Mouse (Mus musculus) heart, embryonic 16.5 days (tissue): Measurements from ENCODE around the gene Zan. TPM values are rescaled to one million over a fixed set of nuclear protein-coding genes. Genes with fewer than 3 reads are reported as not detected.
"Not testable (repeated sequence)": the region's sequence is repeated elsewhere in the genome, so short reads cannot be mapped to it uniquely, and the experiment has no call there.

Source experiments
- ATAC-seq: fragments of 200-750 bp; cut with Nextera tagmentation; replicated peaks from 2 replicates; pipeline ENCODE4 v1.8.0; 2017; ENCODE audit warnings: moderate number of reproducible peaks; ENCODE audit not compliant: insufficient read depth, low FRiP score; ENCODE audit errors: extremely low read depth
- H3K27ac ChIP-seq: fragments of 300-500 bp; sonication (generic); 2 replicates; pipeline ENCODE4 v1.5.1; 2014; ENCODE audit warnings: mild to moderate bottlenecking, low read length, control low read depth, moderate library complexity
- H3K27me3 ChIP-seq: fragments of 300-500 bp; sonication (generic); 2 replicates; pipeline ENCODE4 v1.6.1; 2014; ENCODE audit warnings: low read length, mixed read lengths; ENCODE audit not compliant: control insufficient read depth, insufficient read depth
- H3K36me3 ChIP-seq: fragments of 300-500 bp; sonication (generic); 2 replicates; pipeline ENCODE4 v1.6.1; 2014; ENCODE audit not compliant: control insufficient read depth, insufficient read depth
- H3K4me1 ChIP-seq: fragments of 300-500 bp; sonication (generic); 2 replicates; pipeline ENCODE4 v1.6.1; 2014; ENCODE audit warnings: low read length, mixed read lengths; ENCODE audit not compliant: control insufficient read depth, insufficient read depth
- H3K4me2 ChIP-seq: fragments of 300-500 bp; sonication (generic); 2 replicates; pipeline ENCODE4 v1.6.1; 2014; ENCODE audit warnings: low read depth, mild to moderate bottlenecking, control low read depth, low read length
- H3K4me3 ChIP-seq: fragments of 300-500 bp; sonication (generic); 2 replicates; pipeline ENCODE4 v1.5.1; 2014; ENCODE audit warnings: mild to moderate bottlenecking, control low read depth, low read length
- H3K9ac ChIP-seq: fragments of 300-500 bp; sonication (generic); 2 replicates; pipeline ENCODE4 v1.6.1; 2014; ENCODE audit warnings: low read length, control low read depth
- H3K9me3 ChIP-seq: fragments of 300-500 bp; sonication (generic); replicated peaks from 2 replicates; pipeline ENCODE4 v1.6.1; 2016; ENCODE audit warnings: low read length; ENCODE audit not compliant: control insufficient read depth
- WGBS: fragments of 180-500 bp; shearing (Covaris S2); extraction: QIAGEN DNeasy Blood & Tissue Kit; methylation state at CpG from one replicate; pipeline ENCODE4 v1.1.7; 2014; 5-methylcytosine and 5-hydroxymethylcytosine counted together
- polyA plus RNA-seq: library from polyadenylated mRNA; unstranded; fragments of >200 nt; fragmentation: Nextera tagmentation; extraction: Ambion mirVana; gene quantifications from 2 replicates; pipeline ENCODE4 v1.2.1, GENCODE M21; 2015

The Zan gene
- polyA plus RNA-seq, 1 experiment from 2014 or later, result 0.09 TPM

DNA sequence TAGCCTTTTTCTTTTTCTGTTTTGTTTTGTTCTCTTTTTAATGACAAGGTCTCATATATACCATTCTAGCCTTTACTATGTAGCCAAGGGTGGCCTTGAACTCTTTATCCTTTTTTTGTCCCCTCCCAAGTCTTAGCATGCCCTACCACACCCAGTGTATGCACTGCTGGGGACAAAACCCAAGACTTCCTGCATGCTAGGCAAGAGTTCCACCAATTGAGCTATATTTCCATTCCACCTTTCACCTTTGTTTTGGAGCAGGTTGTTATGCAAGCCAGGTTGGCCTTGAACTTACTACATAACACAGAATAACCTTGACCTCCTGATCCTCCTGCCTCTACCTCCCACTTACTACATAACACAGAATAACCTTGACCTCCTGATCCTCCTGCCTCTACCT, 31.3 kb downstream of the Zan start:
- Histone ChIP-seq H3K4me2 (no peak overlapping the region), H3K27ac (no peak overlapping the region), H3K36me3 (no peaks in the 10 kb centered on the region), H3K4me3 (no peak overlapping the region), H3K4me1 (no peaks in the 10 kb centered on the region), H3K27me3 (no peaks in the 10 kb centered on the region), H3K9ac (no peak overlapping the region), H3K9me3 (no peaks in the 10 kb centered on the region)
- no peak for ATAC-seq

DNA sequence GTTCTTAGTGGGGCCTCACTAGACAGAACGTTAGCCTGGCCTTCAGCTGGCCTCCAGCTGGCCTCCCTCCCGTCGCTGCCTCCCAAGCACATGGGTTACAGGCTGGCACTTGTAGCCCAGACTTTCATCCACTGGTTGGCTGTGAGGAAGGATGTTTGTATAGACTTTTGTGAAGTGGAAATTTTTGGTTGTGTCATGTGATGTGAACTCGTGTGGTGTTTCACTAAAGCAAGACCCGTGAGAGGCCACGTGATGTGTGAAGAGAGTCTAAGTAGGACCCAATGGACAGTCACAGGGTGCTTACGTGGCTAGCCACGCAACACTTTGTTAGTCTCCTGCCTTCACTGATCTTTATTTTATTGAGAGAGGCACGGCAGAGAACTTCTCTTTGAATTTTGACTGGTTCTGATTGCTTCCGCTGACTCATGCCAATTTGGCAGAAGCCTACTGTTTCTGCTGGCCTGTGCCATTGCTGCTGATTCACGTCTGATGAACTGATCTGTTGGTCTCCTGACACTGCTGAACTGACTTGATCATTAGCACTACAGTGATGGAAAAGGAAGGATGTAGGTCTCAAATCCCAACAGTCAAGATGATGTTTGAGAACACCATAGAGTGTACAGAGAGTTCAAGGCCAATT, 36.5 kb downstream of the Zan start:
- no peaks in the 10 kb centered on the region for H3K36me3 ChIP-seq
- WGBS, result 69% methylated on average over 11 of the region's 11 CpGs
- no peaks in the 10 kb centered on the region for H3K27me3 ChIP-seq
- H3K4me1 ChIP-seq, result no peaks in the 10 kb centered on the region
- no peak overlapping the region for H3K4me3 ChIP-seq
- H3K4me2 ChIP-seq, result no peak overlapping the region
- no peaks in the 10 kb centered on the region for H3K9me3 ChIP-seq
- no peak overlapping the region for H3K9ac ChIP-seq
- no peak for ATAC-seq
- H3K27ac ChIP-seq, result no peak overlapping the region

DNA sequence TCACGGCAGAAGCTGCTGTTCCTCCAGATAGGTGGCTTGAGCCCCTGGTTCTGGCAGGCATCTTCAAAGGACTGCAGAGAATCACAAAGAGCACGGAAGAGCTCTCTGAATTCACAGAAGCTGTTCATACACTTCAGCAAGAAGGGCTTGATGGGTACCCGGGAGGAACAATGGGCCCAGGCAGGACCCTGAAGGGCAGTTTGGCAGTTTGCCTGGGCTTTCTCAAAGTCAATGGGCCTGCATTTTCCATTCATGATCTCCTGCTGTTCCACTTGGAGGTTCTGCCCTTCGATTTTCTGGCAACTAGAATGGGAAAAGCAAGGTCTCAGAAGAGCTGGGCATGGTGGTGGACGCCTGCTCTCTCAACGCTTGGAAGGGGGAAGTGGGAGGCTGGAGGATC, 43.0 kb downstream of the Zan start:
- Histone ChIP-seq H3K9ac (no peak overlapping the region), H3K36me3 (no peaks in the 10 kb centered on the region), H3K27me3 (no peaks in the 10 kb centered on the region), H3K4me1 (no peaks in the 10 kb centered on the region), H3K27ac (no peak overlapping the region), H3K4me2 (no peak overlapping the region), H3K9me3 (no peaks in the 10 kb centered on the region), H3K4me3 (no peak overlapping the region)
- WGBS, result 46% methylated on average over 6 of the region's 6 CpGs
- ATAC-seq, result no peak

DNA sequence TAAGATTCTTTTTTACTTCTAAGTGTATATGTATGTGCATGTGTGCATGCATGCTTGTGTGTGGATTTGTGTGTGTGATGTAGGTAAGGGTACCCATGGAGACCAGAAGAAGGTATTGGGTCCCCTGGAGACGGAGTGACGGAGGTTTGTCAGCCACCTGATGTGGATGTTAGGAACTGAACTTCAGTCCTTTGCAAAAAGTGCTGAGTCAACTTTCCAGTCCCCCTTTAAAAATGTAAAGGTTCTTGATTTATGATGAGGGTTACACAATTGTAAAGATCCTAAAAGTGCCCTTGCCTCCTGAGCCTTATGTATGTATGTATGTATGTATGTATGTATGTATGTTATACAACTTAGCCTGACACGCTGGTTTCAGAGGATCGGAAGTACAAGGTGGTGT, 46.5 kb downstream of the Zan start:
- H3K9me3 ChIP-seq, H3K9ac ChIP-seq, H3K4me1 ChIP-seq, ATAC-seq, H3K27me3 ChIP-seq, H3K4me2 ChIP-seq, H3K27ac ChIP-seq, H3K36me3 ChIP-seq, H3K4me3 ChIP-seq: not testable (repeated sequence)
- 75% methylated on average over 4 of the region's 4 CpGs for WGBS

DNA sequence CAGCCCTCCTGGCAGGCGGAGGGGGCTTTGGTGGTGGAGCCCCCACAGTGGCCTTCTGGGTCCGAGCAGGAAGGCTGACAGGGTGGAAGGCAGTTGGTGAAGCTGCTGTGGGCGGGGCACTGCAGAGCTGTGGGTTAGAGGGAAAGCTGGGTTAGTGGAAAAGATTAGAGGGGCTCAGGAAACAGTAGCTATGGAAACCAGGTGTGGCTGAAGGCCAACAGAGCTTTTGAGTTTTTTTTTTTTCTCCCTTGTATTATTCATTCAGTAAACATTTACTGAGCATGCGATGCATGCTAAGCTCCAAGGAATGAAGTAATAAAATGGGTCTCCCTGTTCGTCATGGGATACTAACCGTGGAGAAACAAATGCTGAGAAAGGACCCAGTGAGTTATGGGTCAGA, 51.2 kb downstream of the Zan start:
- WGBS, result 57% methylated on average over 6 of the region's 6 CpGs
- no peak for ATAC-seq

DNA sequence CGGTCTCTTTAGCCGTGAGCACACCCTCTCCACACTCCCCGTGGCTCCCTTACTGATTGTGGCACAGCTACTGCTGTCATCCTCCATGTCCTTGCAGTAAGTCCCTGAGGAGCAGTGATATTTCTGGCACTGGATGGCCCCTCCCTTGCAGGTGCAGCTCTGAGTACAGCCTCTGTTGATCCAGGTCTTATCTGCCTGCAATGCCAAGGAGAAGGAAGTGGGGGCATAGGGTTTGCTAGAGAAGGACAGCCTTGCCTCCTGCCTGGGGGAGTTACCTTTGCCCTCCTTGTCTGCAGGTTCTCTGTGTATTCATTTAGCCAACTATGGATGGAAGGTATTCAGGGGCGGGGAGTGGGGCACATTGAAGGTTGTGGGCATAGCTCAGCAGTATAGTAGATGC, 57.0 kb downstream of the Zan start:
- H3K27ac ChIP-seq, result no peak overlapping the region
- no peaks in the 10 kb centered on the region for H3K36me3 ChIP-seq
- no peaks in the 10 kb centered on the region for H3K9me3 ChIP-seq
- no peak for ATAC-seq
- H3K9ac ChIP-seq, result no peak overlapping the region
- no peaks in the 10 kb centered on the region for H3K27me3 ChIP-seq
- no peak overlapping the region for H3K4me2 ChIP-seq
- 56% methylated on average over 4 of the region's 4 CpGs for WGBS
- H3K4me3 ChIP-seq, result no peak overlapping the region
- no peaks in the 10 kb centered on the region for H3K4me1 ChIP-seq

More for the DNA sequence above, 51.2 kb downstream of the Zan start:
- no peak overlapping the region for H3K4me2 ChIP-seq
- no peaks in the 10 kb centered on the region for H3K9me3 ChIP-seq
- H3K9ac ChIP-seq, result no peak overlapping the region
- H3K36me3 ChIP-seq, result no peaks in the 10 kb centered on the region
- no peaks in the 10 kb centered on the region for H3K4me1 ChIP-seq
- H3K27me3 ChIP-seq, result no peaks in the 10 kb centered on the region
- no peak overlapping the region for H3K4me3 ChIP-seq
- H3K27ac ChIP-seq, result no peak overlapping the region

DNA sequence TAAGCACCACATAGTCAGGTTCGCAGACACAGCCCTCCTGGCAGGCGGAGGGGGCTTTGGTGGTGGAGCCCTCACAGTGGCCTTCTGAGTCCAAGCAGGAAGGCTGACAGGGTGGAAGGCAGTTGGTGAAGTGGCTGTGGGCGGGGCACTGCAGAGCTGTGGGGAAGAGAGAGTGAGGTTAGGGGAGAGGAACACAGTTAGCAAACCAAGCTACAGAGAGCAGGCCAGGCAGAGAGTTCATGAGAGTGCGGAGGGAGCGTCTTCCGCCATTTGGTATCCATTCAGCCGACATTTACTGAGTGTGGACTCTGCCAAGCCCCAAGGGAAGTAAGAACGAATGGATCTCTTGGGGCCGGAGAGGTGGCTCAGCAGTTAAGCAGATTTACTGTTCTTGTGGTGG, 57.8 kb downstream of the Zan start:
- H3K9me3 ChIP-seq, result no peaks in the 10 kb centered on the region
- H3K36me3 ChIP-seq, result no peaks in the 10 kb centered on the region
- H3K9ac ChIP-seq, result no peak overlapping the region
- no peak for ATAC-seq
- no peak overlapping the region for H3K27ac ChIP-seq
- no peaks in the 10 kb centered on the region for H3K4me1 ChIP-seq
- no peak overlapping the region for H3K4me2 ChIP-seq
- no peaks in the 10 kb centered on the region for H3K27me3 ChIP-seq
- 62% methylated on average over 9 of the region's 9 CpGs for WGBS
- no peak overlapping the region for H3K4me3 ChIP-seq

DNA sequence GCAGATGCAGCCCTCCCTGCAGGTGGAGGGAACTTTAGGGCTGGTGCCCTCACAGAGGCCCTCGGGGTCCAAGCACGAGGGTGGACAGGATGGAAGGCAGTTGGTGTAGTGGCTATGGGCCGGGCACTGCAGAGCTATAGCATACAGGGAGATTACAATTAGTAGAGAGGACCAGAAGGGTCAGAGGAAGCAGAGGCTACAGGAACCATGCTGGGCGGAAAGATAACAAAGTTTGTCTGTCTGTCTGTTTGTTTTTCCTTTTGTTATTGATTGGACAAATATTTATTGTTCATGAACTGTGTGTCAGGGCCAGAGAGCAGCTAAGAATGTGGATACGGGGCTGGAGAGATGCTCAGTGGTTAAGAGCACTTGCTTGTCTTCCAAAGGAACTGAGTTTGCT, 62.6 kb downstream of the Zan start:
- no peaks in the 10 kb centered on the region for H3K4me1 ChIP-seq
- WGBS, result 31% methylated on average over 5 of the region's 5 CpGs
- H3K36me3 ChIP-seq, result no peaks in the 10 kb centered on the region
- H3K27me3 ChIP-seq, result no peaks in the 10 kb centered on the region
- no peak overlapping the region for H3K4me2 ChIP-seq
- no peak for ATAC-seq
- no peak overlapping the region for H3K9ac ChIP-seq
- no peak overlapping the region for H3K27ac ChIP-seq
- H3K4me3 ChIP-seq, result no peak overlapping the region
- H3K9me3 ChIP-seq, result no peaks in the 10 kb centered on the region

DNA sequence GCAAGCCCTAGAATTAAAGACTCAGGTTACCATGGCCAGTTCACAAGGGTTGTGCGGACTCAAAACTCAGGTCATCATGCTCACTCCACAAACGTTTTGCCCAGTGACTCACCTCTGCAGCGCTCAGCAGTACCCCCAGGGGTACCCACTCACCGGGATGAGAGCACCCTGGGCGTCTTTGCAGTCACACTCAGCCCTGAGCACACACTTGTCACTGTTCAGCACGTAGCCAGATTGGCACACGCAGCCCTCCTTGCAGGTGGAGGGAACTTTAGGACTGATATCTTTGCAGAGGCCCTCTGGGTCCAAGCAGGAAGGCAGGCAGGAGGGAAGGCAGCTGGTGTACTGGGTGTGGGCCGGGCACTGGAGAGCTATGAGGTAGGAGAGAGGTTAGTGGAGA, 65.6 kb downstream of the Zan start:
- H3K9me3 ChIP-seq, result no peaks in the 10 kb centered on the region
- H3K4me2 ChIP-seq, result no peak overlapping the region
- WGBS, result 58% methylated on average over 8 of the region's 8 CpGs
- no peak overlapping the region for H3K27ac ChIP-seq
- no peak for ATAC-seq
- no peaks in the 10 kb centered on the region for H3K4me1 ChIP-seq
- H3K4me3 ChIP-seq, result no peak overlapping the region
- no peaks in the 10 kb centered on the region for H3K36me3 ChIP-seq
- H3K27me3 ChIP-seq, result no peaks in the 10 kb centered on the region
- H3K9ac ChIP-seq, result no peak overlapping the region

DNA sequence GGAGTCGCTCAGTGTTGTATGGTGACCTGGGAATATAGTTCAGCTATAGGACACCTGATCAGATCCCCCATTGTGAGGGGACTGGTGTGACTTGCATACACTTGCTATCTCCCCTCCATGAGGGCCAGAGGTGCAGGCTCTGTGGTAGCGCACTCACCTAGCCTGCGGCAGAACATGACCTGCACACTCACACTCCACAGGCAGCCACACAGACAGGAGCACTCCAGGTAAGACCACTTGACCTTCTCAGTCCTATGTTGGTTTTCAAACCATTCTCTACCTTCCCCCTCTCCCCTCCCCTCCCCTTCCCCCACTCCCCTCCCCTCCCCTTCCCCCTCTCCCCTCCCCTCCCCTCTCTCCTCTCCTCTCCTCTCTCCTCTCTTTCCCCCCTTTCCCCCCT, 66.3 kb downstream of the Zan start:
- WGBS, result 83% methylated on average over 3 of the region's 3 CpGs
- no peak overlapping the region for H3K4me3 ChIP-seq

More for the DNA sequence above, 66.3 kb downstream of the Zan start:
- Histone ChIP-seq H3K9ac (no peak overlapping the region), H3K9me3 (no peaks in the 10 kb centered on the region), H3K27ac (no peak overlapping the region), H3K4me1 (no peaks in the 10 kb centered on the region), H3K4me2 (no peak overlapping the region), H3K36me3 (no peaks in the 10 kb centered on the region), H3K27me3 (no peaks in the 10 kb centered on the region)
- ATAC-seq, result no peak
